Mouse (Mus musculus): ENCODE data around the gene Zfp64.
A peak's percentile ranks its signal among the peaks of the same experiment; 100 is the strongest.
"Not testable (repeated sequence)": the region's sequence is repeated elsewhere in the genome, so short reads cannot be mapped to it uniquely, and the experiment has no call there.

Zfp64 gene

DNA sequence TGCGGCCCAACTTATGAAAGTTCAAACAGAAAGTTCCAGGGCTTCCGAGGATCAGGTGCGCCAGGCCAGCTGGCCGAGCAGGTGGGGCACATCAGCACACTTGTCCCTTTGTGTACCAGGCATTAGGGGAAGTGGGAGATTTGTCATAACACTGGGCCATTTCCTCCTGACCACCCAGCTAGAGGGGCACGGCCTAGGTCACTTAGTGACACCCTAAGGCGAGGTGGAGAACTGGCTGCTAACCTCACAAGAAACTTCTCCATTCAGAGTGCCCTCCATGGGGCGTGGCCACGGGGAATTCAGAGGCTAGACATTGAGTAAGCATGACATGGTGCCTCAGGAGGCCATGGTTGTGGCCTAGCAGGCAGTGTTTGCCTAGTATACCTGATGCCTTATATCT, 70.7 kb downstream of the Zfp64 start:
- no peak for DNase-seq

DNA sequence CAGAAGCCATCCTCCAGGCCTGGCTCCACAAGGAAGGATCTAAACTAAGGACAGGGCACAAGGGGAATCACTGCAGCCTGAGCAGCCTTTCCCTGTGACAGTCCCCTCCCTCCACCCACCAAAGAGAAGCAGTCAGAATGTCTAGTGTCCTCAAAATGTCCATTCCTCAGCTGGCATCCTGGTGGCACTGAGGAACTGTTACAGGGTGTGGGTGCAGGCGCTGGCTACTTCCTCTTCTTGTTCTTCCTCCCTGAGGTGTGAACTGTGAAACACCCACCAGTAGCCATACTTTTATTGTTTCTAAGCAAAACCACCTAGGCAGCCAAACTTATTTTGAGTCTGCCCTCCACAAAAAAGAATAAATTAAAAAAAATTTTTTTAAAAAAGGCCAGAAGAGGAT, 72.4 kb downstream of the Zfp64 start:
- DNase-seq = no peak

DNA sequence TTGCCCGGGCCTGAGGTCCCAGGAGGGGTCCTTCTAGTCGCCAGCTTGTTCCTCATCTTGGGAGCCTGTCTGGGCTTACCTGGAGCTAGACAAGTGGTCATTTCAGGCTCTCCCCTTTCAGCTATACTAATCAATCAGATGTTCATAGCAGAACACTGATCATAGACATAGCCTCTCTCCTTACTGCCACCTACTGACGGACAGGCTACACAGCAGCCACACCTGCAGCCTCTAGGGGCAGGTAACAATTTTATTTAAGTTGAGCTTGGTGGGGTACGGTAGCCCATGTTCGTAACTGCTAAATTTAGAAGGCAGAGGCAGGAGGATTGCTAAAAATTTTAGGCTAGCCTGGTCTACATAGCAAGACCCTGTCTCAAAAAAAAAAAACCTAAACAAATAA, 73.5 kb downstream of the Zfp64 start:
- DNase-seq = peak; percentile 14

DNA sequence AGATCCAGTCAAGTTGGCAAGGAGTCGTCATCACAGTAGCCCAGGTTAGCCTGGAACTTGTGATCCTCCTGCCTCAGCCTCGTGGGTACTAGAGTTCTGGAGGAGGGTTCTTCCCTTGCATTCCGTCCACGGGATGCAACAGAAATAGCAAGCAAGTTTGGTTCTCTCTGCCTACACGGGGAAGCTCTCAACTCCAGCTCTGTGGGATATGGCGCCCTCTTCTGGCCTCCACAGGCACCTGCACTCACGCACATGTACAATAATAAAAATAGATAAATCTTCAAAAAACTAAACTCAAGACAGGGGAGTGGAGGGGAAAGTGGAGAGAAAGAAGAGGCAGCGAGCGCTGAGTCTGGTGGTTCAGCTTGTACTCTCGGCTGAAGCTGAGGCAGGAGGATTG, 75.8 kb downstream of the Zfp64 start:
- DNase-seq = no peak

DNA sequence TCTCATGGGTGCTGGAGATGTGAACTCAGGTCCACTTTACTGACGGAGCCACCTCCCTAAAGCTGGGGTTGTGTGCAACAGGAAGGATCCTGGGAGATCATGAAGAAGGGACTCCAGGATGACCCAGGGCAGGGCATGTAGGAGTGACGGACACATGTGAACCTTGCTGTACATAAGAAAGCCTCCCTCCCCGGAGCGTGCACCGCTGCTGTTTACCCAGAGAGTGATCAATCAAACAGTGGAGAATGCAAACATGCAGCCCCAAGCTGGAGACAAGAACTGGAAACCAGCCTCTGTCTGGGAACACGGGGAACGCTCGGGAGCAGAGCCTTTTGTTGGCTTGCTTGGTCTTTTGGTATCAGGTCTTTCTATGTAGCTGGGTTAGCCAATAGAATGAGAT, 76.7 kb downstream of the Zfp64 start:
- DNase-seq = no peak

DNA sequence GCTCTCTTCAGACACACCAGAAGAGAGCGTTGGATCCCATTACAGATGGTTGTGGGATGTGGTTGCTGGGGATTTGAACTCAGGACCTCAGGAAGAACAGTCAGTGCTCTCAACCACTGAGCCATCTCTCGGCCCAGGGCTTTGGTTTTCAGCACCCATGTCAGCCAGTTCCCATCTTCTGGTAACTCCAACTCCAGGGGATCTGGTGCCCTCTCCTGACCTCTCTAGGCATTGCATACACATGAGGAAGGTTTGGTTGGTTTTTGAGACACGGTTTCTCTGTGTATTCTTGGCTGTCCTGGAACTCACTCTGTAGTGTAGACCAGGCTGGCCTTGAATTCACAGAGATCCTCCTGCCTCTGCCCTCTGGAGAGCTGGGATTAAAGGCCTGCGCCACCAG, 77.2 kb downstream of the Zfp64 start:
- DNase-seq = no peak

DNA sequence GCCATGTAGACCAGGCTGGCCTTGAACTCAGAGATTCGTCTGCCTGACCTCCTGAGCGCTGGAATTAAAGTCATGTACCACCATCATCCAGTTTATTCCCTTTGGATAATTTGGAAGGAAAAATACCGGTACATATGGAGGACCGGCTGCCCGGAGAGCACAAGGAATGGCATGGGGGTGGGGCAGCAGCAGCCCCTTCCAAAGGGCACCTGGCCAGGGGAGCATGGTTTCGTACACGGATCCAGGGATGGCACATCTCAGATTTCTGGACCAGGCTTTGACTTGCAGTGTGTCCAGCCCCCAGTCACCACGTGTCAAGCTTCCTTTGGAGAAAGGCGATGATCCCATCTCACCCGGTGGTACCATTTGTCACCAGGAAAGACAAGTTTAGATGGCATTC, 78.8 kb downstream of the Zfp64 start:
- no peak for DNase-seq

DNA sequence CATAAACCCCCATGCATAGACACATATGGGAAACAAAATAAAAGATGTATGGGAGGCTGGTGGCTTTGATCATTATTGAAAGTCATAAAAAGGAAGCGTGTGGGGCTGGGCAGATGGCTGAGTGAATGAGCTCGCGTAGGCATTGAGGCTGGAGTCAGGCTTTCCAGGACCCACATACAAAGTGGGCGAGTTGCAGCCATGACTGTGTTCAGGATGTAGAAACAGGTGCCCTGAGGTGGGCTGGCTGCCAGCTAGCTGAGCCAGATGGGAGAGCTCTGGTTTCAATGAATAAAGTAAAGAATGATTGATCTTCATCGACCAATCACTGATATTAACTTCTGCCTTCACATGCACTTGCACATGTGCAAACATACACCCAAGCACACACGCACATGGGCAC, 80.9 kb downstream of the Zfp64 start:
- no peak for DNase-seq

DNA sequence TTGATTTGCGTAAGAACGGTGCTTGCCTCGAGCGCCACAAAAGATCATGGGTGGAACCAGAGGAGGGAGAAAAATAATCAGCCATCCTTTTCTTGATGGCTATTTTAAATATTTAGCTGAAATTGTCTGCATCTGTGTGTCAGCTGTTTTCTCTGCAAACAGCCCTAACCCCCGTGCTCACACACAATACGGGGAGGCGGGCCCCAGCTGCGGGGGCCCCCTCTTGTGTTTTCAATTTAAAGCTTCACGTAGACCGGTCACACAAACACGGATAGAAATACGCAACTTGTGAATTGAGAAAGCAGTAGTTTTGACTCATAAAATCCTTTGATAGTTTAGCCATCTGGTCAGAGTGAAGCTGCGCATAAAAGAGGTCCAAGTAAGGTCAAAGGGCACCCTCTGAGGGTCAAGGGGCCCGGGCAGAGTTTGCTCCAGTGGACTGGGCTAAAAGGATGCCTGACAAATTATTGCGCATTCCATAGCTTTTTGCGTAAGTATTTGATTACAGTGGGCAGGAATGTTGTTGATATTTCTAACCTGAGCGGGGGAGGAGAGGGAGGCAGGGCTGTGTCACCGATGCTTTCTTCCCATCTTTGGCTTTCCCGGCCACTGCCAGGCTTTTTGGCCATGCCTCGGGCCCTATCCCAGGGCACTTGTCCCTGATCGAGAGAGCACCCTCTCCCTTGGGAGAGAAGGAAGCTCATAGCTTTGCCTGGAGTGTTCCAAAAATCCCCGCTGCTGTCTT, 83.4 kb downstream of the Zfp64 start:
- no peak for DNase-seq

DNA sequence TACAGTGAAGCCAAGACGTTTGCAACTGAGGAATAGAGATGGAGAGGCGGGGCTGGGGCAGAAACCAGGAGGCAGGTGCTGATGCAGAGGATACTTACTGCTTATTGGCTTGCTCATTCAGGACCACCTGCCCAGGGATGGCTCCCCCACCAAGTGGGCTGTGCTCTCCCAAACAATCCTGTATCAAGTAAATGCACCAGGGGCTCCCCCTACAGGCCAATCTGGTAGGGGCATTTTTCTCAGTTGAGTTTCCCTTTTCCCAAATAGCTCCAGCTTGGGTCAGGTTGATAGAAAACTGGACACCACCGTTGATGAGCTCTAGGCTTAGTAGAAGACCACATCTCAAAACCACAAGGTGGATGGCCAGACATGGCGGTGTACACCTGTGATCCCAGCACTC, 84.9 kb downstream of the Zfp64 start:
- peak; percentile 20 for DNase-seq

DNA sequence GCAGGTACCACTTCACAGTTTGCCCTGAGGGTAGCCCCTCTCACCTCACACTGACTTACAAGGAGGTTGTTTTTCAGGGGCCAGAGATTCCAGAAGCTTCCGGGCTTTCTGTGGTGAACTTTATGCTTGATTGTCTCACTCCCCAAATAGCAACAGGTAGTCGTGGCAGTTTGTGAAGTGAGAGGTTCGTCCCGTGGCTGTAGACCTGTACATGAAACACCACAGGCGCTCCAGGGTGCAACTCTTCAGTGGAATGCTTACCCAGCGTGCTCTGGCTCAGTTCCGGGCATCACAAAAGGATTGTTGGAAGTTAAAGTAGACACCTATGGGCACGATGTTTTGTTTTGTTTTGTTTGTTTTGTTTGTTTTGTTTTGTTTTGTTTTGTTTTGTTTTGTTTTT, 88.4 kb downstream of the Zfp64 start:
- DNase-seq = no peak

DNA sequence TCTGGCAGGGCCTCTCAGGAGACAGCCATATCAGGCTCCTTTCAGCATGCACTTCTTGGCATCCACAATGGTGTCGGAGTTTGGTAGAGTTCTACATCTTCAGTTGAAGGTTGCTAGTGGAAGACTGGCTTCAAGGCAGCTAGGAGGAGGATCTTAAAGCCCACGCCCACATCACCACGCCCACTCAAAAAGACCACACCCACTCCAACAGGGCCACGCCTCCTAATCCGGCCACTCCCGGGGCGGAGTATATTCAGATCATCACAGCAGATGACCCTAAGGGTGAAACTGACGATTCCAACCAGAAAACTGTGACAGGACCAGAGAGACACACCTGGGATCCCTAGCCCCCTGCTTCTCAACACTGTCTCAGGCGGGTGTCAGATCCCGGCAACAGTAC, 89.0 kb downstream of the Zfp64 start:
- no peak for DNase-seq

DNA sequence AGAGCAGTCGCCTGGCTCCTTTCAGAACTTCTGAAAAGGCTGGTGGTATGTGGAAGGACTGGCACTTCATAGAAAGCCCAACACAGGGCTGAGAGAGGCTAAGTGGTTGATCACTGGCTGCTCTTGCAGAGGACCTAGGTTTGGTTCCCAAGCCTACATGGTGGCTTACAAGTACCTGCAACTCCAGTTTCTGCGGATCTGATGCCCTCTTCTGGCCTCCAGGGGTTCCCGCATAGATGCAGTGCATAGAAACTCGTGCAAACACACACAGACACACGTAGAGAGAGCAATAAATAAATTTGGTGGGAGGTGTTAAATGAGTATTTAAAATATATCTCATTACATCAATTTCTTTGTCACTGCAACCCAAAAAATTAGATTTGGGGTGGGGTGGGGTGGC, 90.5 kb downstream of the Zfp64 start:
- no peak for DNase-seq

DNA sequence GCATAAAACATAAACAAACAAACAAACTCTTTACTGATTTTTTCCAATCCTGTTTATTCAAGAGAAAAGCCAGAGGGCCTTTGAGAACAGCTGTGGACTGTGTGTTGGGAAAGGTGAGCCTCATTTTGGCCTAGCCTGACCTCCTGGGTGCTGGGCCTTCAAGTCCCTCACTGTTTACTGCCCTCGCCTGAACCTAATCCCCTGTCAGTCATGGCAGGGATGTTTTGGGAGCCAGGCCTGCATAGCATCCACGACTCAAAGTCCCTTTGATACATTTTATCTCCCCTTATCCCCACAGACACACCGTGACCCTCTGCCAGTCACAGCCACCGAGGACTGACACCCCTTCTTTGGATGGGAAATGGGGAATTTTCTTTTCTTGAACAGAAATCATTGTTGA, 92.7 kb downstream of the Zfp64 start:
- DNase-seq = no peak

DNA sequence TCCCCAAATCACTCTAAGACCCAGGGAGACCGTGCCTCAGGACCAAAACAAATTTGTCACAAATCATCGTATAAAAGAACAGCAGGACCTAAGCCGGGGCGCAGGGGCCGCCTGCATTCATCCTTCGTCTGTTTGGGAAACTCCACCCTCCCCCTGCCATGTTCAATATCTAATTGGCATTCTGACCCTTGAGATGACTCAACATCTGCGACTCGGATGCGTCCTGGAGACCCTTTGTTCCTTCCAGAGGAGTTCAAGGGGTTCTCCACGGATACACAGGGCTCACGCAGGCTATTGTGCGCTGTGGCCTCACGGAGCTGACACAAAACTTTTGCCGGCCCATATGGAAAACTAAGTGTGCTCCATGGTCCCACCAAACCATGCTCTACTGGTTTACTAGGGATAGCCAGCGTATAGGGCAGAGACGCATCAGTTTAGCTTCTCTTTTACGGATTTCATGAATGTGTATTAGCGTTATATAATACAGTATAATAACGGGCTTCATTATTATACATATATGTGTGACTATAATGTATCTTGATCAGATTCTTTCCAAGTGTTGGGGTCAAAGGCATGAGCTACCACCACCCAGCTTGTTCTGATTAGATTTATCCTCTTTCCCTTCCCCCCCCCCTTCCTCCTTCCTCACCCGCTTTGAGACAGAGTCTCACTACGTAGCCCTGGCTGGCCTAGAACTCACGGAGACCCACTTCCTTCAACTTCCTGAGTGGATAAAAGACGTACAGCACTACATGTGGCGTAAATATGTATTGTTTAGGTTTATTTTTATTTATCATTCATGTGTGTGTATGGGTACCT, 94.3 kb downstream of the Zfp64 start:
- DNase-seq = no peak

DNA sequence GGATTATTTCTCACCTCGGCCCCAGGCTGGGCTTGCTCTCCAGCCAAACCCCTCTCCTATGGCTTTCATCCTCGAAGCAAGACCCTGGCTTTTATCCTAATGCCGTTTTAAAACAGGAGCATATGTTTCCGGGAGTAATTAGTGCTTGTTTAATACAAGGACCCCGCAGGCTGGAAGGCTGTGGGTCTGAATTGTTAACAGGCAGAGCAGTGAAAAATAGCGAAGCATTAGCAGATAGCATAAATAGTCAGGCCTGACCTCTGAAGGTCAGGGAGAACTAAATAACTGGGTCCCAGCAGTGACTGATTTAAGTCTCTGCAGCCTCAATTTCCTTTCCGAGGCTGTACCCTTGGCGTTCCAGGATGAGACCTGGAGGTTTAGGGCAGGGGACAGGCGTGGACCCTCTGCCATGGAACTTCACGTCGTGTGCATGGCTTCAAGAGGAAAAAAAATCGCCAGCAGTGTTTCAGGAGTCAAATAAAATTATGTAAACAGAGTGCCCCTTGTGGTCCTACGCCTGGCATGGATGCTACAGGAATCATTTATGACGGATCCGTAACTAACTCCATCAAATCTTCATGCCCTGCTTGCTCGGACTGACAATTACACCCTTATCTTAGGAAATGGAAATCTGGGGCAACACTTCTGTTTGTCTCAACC, 95.2 kb downstream of the Zfp64 start:
- DNase-seq = no peak

DNA sequence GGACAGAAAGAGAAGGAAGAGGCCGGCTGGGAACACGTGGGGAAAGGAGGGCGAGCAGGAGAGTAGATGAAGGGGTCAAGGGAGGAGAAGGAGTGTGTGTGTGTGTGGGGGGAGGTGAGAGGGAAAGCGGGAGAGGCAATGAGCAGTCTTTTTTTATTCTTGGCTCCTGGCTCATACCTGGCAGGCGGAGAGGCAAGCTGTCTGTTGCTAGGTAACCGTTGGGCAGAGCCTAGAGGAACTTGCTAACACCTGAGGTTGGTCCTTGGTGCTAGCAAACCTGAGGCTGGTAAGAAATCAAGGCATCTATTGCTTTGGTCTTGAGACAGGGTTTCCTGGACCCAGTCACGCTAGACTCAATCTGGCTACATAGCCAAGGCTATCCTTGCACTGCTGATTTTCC, 98.7 kb downstream of the Zfp64 start:
- no peak for DNase-seq

DNA sequence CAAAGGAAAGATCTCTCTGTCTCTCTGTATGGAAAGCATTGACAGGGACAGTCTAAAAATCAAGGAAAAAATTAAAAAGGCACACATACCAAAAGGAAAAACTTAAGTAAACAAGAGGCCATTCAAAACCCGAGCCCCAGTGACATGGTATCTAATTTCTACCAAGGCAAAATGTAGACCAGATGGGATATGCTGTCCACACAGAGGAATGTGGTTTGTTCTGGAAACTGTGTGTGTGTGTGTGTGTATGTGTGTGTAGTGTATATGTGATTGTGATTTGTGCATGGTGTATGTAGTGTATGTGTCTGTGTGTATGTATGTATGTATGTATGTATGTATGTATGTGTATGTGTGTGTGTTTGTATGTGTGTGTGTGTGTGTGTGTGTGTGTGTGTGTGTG, 100.6 kb downstream of the Zfp64 start:
- no peak for DNase-seq

DNA sequence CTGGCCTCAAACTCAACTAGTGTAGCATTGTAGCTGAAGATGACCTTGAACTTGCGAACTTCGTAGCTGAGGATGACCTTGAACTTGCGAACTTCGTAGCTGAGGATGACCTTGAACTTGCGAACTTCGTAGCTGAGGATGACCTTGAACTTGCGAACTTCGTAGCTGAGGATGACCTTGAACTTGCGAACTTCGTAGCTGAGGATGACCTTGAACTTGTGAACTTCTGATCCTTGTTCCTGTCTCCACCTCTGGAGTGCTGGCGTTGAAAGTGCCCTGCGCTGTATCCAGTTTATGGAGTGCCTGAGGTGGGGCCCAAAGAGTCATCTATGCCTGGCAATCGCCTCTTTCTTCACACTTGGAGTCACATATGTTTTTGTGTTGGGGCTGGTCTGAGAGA, 101.5 kb downstream of the Zfp64 start:
- DNase-seq = not testable (repeated sequence)

DNA sequence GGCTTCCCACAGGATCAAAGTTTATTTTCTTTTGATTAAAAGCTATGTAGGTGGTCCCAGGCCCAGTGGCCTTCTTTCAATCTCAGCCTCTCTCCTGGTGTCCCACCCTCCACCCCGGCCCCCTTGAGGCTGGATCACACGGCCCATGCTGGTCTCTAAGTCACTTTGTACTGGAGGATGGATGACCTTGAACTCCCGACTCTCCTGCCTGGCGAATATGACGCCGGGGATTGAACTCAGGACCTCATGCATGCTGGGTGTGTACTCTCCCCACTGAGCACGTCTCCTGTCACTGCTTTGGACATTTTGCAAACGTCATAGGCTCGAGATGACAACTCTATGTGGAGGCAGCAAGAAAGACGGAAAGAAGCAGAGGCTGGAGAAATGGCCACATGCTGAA, 103.8 kb downstream of the Zfp64 start:
- DNase-seq = no peak

DNA sequence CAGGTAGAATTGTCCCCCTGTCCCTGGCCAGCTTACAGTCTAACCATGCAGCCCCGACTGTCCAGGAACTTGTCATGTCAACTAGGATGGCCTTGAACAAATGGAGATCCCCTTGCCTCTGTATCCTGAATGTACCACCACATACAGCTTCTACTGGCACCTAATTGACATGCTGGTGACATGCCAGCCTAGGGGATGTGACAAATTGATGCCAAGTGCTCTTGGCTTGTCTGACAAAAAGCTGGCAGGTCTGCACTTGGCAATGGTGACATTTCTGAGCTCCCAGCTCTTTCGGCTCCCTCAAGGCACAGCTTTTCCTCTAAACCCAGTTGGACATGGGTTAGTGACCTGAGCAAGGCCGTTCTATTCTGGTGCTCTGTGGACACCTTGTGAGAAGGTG, 106.8 kb downstream of the Zfp64 start:
- no peak for DNase-seq

DNA sequence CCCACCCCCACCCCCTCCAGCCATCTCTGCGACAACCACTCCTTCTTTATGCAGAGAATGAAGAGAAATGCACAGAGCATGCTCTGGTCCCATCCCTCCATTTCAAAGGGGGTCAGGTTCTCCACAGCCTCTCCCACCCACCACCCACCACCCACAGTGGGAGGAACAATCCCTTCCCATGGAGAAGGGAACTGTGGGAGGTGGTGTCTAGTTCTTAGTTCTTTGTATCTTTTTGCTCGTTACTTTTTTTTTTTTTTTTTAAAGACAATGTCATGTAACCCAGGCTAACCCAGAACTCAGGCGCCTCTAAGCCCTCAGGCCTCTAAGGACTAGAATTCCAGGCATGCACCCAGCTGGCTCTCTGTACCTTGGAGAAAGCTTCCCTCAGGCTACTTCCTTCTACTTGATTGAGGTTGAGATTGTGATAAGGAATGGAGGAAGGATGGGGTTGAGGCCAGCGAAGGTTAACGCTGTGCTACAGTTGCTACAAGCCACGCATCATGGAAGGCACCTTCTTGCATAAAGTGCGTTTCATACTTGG, 109.1 kb downstream of the Zfp64 start:
- no peak for DNase-seq

Data from kidney, adult 18-20 months (tissue).